Mouse (Mus musculus): ENCODE data around the gene Ctnna2. TPM values are rescaled to one million over a fixed set of nuclear protein-coding genes. Genes with fewer than 3 reads are reported as not detected.

Gene Ctnna2
- polyA plus RNA-seq, 1 experiment from 2014 or later: 72.4 TPM

- no peaks in the 10 kb centered on the region for H3K36me3 ChIP-seq (replicated peaks)
- ATAC-seq (ENCODE audit: low FRiP score): no peak
- no peaks in the 10 kb centered on the region for H3K27me3 ChIP-seq
- no peak overlapping the region for H3K9ac ChIP-seq
- H3K4me1 ChIP-seq: 0 out of 2 replicates have a peak, but pooled peaks cover 2% of the 10 kb centered on the region
- no peak overlapping the region for H3K27ac ChIP-seq
- H3K4me3 ChIP-seq (replicated peaks): no peak overlapping the region
- no peaks in the 10 kb centered on the region for H3K9me3 ChIP-seq
- H3K4me2 ChIP-seq: no peak overlapping the region
Observed at GRCm38 (mm10) chr6:77381309-77381708, 598.2 kb downstream of the Ctnna2 start.

- Histone ChIP-seq H3K4me3 (replicated peaks) (no peak overlapping the region), H3K9ac (no peak overlapping the region), H3K9me3 (no peaks in the 10 kb centered on the region), H3K27me3 (no peaks in the 10 kb centered on the region), H3K36me3 (replicated peaks) (no peaks in the 10 kb centered on the region), H3K27ac (no peak overlapping the region), H3K4me1 (no peaks in the 10 kb centered on the region), H3K4me2 (no peak overlapping the region)
- WGBS: 77% methylated on average over 5 of the region's 5 CpGs
- ATAC-seq (ENCODE audit: low FRiP score): no peak
Observed at GRCm38 (mm10) chr6:77373132-77373531, 606.4 kb downstream of the Ctnna2 start.

- Histone ChIP-seq H3K4me1 (no peaks in the 10 kb centered on the region; the same call in 1 of the 2 replicates), H3K4me3 (replicated peaks) (no peak overlapping the region), H3K27me3 (no peaks in the 10 kb centered on the region), H3K9ac (no peak overlapping the region), H3K27ac (no peak overlapping the region), H3K9me3 (no peaks in the 10 kb centered on the region), H3K4me2 (no peak overlapping the region), H3K36me3 (replicated peaks) (no peaks in the 10 kb centered on the region)
- WGBS: 85% methylated on average over 2 of the region's 2 CpGs
- no peak for ATAC-seq (ENCODE audit: low FRiP score)
Observed at GRCm38 (mm10) chr6:77371147-77371546, 608.4 kb downstream of the Ctnna2 start.

- Histone ChIP-seq H3K36me3 (replicated peaks) (no peaks in the 10 kb centered on the region), H3K27me3 (no peaks in the 10 kb centered on the region), H3K9ac (no peak overlapping the region), H3K9me3 (no peaks in the 10 kb centered on the region), H3K27ac (no peak overlapping the region), H3K4me2 (no peak overlapping the region), H3K4me3 (replicated peaks) (no peak overlapping the region), H3K4me1 (0 out of 2 replicates have a peak, but pooled peaks cover 4% of the 10 kb centered on the region)
- ATAC-seq (ENCODE audit: low FRiP score): no peak; the same call in 1 of the 2 replicates
- 77% methylated on average over 6 of the region's 6 CpGs for WGBS
Observed at GRCm38 (mm10) chr6:77358471-77358837, 621.0 kb downstream of the Ctnna2 start.

- Histone ChIP-seq H3K27me3 (no peaks in the 10 kb centered on the region), H3K4me1 (0 out of 2 replicates have a peak, but pooled peaks cover 4% of the 10 kb centered on the region), H3K36me3 (replicated peaks) (no peaks in the 10 kb centered on the region), H3K9me3 (no peaks in the 10 kb centered on the region), H3K27ac (no peak overlapping the region), H3K4me3 (replicated peaks) (no peak overlapping the region), H3K9ac (no peak overlapping the region), H3K4me2 (no peak overlapping the region)
- no peak; the same call in 1 of the 2 replicates for ATAC-seq (ENCODE audit: low FRiP score)
- WGBS: 70% methylated on average over 9 of the region's 9 CpGs
Observed at GRCm38 (mm10) chr6:77357748-77358470, 621.6 kb downstream of the Ctnna2 start.

- 26% methylated on average over 1 of the region's 1 CpGs for WGBS
- no peak overlapping the region for H3K4me2 ChIP-seq
- no peak overlapping the region for H3K4me3 ChIP-seq (replicated peaks)
- H3K36me3 ChIP-seq (replicated peaks): no peaks in the 10 kb centered on the region
- H3K9ac ChIP-seq: no peak overlapping the region
- ATAC-seq (ENCODE audit: low FRiP score): no peak
- no peak overlapping the region for H3K27ac ChIP-seq
- 0 out of 2 replicates have a peak, but pooled peaks cover 4% of the 10 kb centered on the region for H3K4me1 ChIP-seq
- no peaks in the 10 kb centered on the region for H3K9me3 ChIP-seq
- no peaks in the 10 kb centered on the region for H3K27me3 ChIP-seq
Observed at GRCm38 (mm10) chr6:77354826-77355225, 624.7 kb downstream of the Ctnna2 start.

GRCm38 (mm10) chr6:77343781-77344180 is 635.7 kb downstream of the Ctnna2 start:
- Histone ChIP-seq H3K36me3 (replicated peaks) (no peaks in the 10 kb centered on the region), H3K27me3 (no peaks in the 10 kb centered on the region), H3K9me3 (no peaks in the 10 kb centered on the region), H3K27ac (no peak overlapping the region), H3K4me1 (no peaks in the 10 kb centered on the region), H3K4me3 (replicated peaks) (no peak overlapping the region), H3K9ac (no peak overlapping the region), H3K4me2 (no peak overlapping the region)
- no peak for ATAC-seq (ENCODE audit: low FRiP score)

- H3K27ac ChIP-seq: no peak overlapping the region
- no peak overlapping the region for H3K4me3 ChIP-seq (replicated peaks)
- H3K9me3 ChIP-seq: no peaks in the 10 kb centered on the region
- H3K27me3 ChIP-seq: no peaks in the 10 kb centered on the region
- ATAC-seq (ENCODE audit: low FRiP score): no peak
- no peaks in the 10 kb centered on the region for H3K4me1 ChIP-seq
- no peaks in the 10 kb centered on the region for H3K36me3 ChIP-seq (replicated peaks)
- H3K4me2 ChIP-seq: no peak overlapping the region
- WGBS: 90% methylated on average over 2 of the region's 2 CpGs
- H3K9ac ChIP-seq: no peak overlapping the region
Observed at GRCm38 (mm10) chr6:77335537-77335936, 644.0 kb downstream of the Ctnna2 start.

- H3K36me3 ChIP-seq (replicated peaks): no peaks in the 10 kb centered on the region
- H3K4me1 ChIP-seq: no peaks in the 10 kb centered on the region
- ATAC-seq (ENCODE audit: low FRiP score): no peak
- WGBS: 83% methylated on average over 3 of the region's 3 CpGs
- H3K27ac ChIP-seq: no peak overlapping the region
- no peaks in the 10 kb centered on the region for H3K9me3 ChIP-seq
- H3K9ac ChIP-seq: no peak overlapping the region
- no peak overlapping the region for H3K4me2 ChIP-seq
- H3K27me3 ChIP-seq: no peaks in the 10 kb centered on the region
- no peak overlapping the region for H3K4me3 ChIP-seq (replicated peaks)
Observed at GRCm38 (mm10) chr6:77324748-77325147, 654.8 kb downstream of the Ctnna2 start.

- WGBS: 91% methylated on average over 1 of the region's 1 CpGs
- Histone ChIP-seq H3K4me2 (no peak overlapping the region), H3K36me3 (replicated peaks) (no peaks in the 10 kb centered on the region), H3K4me3 (replicated peaks) (no peak overlapping the region), H3K9me3 (no peaks in the 10 kb centered on the region), H3K4me1 (no peaks in the 10 kb centered on the region), H3K9ac (no peak overlapping the region), H3K27me3 (no peaks in the 10 kb centered on the region), H3K27ac (no peak overlapping the region)
- no peak for ATAC-seq (ENCODE audit: low FRiP score)
Observed at GRCm38 (mm10) chr6:77324327-77324726, 655.2 kb downstream of the Ctnna2 start.

- Histone ChIP-seq H3K4me1 (no peaks in the 10 kb centered on the region; the same call in 1 of the 2 replicates), H3K36me3 (replicated peaks) (no peaks in the 10 kb centered on the region), H3K27ac (no peak overlapping the region), H3K9me3 (no peaks in the 10 kb centered on the region), H3K27me3 (no peaks in the 10 kb centered on the region), H3K4me2 (no peak overlapping the region), H3K9ac (no peak overlapping the region), H3K4me3 (replicated peaks) (no peak overlapping the region)
- no peak for ATAC-seq (ENCODE audit: low FRiP score)
- 96% methylated on average over 3 of the region's 3 CpGs for WGBS
Observed at GRCm38 (mm10) chr6:77306796-77307195, 672.7 kb downstream of the Ctnna2 start.

- ATAC-seq (ENCODE audit: low FRiP score): no peak
- H3K27me3 ChIP-seq: no peaks in the 10 kb centered on the region
- WGBS: 91% methylated on average over 1 of the region's 1 CpGs
Observed at GRCm38 (mm10) chr6:77301305-77301704, 678.2 kb downstream of the Ctnna2 start.

GRCm38 (mm10) chr6:77291415-77291814 is 688.1 kb downstream of the Ctnna2 start:
- H3K36me3 ChIP-seq (replicated peaks): no peaks in the 10 kb centered on the region
- WGBS: 59% methylated on average over 6 of the region's 6 CpGs
- H3K9me3 ChIP-seq: no peaks in the 10 kb centered on the region
- no peak overlapping the region for H3K27ac ChIP-seq
- no peak overlapping the region for H3K9ac ChIP-seq
- no peak overlapping the region for H3K4me3 ChIP-seq (replicated peaks)
- H3K27me3 ChIP-seq: no peaks in the 10 kb centered on the region
- H3K4me2 ChIP-seq: no peak overlapping the region
- ATAC-seq (ENCODE audit: low FRiP score): no peak
- H3K4me1 ChIP-seq: peaks cover 6% of the 10 kb centered on the region

More at GRCm38 (mm10) chr6:77301305-77301704, 678.2 kb downstream of the Ctnna2 start:
- H3K27ac ChIP-seq: no peak overlapping the region
- no peak overlapping the region for H3K4me3 ChIP-seq (replicated peaks)
- no peaks in the 10 kb centered on the region; the same call in 1 of the 2 replicates for H3K4me1 ChIP-seq
- H3K4me2 ChIP-seq: no peak overlapping the region
- H3K9ac ChIP-seq: no peak overlapping the region
- no peaks in the 10 kb centered on the region for H3K36me3 ChIP-seq (replicated peaks)
- H3K9me3 ChIP-seq: no peaks in the 10 kb centered on the region
